Mouse (Mus musculus): ENCODE results near the gene Nkapd1. TPM values are rescaled to one million over a fixed set of nuclear protein-coding genes. Genes with fewer than 3 reads are reported as not detected.

The Nkapd1 gene
- polyA plus RNA-seq (2016; fragmentation: Nextera tagmentation; extraction: Ambion mirVana): 12.5 and 13.1 TPM in 2 replicates

DNA sequence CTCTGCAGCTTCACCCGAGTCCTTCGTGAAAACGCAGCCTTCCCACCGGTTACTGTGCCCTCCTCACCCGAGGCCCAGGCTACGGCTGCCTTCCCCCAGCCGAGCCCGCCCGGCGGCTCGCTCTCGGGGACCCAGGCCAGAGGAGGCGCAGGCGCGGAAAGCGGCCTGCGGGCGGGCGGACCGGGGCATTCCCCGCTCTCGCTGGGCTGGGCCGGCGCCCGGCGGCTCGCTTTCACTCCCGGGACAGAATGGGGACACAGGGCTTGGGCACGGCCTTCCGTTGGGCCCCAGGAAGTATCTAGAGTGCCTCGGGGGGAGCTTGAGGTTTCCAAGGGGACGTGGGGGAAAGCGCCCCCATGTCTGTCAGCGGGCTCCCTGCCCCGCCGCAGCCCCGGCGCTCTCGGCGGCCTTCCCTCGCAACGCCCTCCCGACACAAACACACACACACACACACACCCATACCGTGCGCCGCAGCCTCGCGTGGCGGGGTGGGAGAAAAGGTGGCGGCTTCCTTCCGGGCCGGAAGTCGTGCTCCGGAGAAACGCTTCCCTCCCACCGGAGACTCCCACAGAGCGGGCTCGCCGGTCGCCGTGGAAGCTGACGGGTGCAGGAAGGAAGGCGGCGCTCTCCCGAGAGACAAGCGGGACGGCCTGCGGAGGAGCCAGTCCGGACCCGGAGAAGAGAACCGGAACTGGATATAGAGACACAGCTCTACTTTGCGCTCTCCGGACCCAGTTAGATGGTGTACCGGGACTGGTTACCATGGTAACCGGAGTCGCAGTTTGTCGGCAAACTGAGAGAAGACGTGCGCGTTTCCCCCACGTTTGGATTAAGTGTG lies at the start of gene Nkapd1, which contains the start of gene Pih1d2:
TSS of gene Nkapd1 (minus strand) at position 699 of the 838 bp plus-strand sequence.
TSS of gene Pih1d2 (plus strand) at position 556 of the 838 bp plus-strand sequence.
- no peaks in the 10 kb centered on the region for H3K27me3 ChIP-seq (replicated peaks)
- H3K9ac ChIP-seq: peak within 1 kb of the TSS; percentile 93
- H3K9me3 ChIP-seq (replicated peaks): no peaks in the 10 kb centered on the region
- H3K4me1 ChIP-seq: peaks cover 20% of the 10 kb centered on the region
- ATAC-seq: peak; percentile 91
- peak within 1 kb of the TSS; percentile 94 for H3K27ac ChIP-seq
- peaks cover 34% of the 10 kb centered on the region for H3K36me3 ChIP-seq
- WGBS (ENCODE audit: insufficient replicate concordance): under 1% methylated on average over 81 of the region's 81 CpGs
- peak within 1 kb of the TSS; percentile 84 for H3K4me2 ChIP-seq
- peak within 1 kb of the TSS; percentile 98 for H3K4me3 ChIP-seq

DNA sequence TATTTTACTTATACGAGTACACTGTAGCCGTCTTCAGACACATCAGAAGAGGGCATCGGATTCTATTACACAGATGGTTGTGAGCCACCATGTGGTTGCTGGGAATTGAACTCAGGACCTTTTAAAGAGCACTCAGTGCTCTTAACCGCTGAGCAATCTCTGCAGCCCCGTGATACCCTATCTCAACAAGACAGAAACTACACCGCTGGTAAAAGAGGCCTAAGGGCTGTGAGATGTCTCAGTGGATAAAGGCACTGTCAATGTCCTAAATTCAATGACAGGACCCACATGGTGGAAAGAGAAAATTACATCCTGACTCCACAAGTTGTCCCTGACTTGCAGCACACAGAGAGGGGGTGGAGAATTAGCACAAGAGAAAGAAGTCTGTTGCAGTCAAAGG lies 49.2 kb upstream of the Nkapd1 start:
- no peak overlapping the region for H3K27ac ChIP-seq
- no peaks in the 10 kb centered on the region; the same call in 1 of the 2 replicates for H3K27me3 ChIP-seq (replicated peaks)
- H3K4me1 ChIP-seq: peaks cover 14% of the 10 kb centered on the region
- no peaks in the 10 kb centered on the region for H3K36me3 ChIP-seq
- peak; percentile 52 for ATAC-seq
- no peak overlapping the region for H3K9ac ChIP-seq
- no peak overlapping the region for H3K4me3 ChIP-seq
- 0 out of 2 replicates have a peak overlapping the region, but pooled peaks have one; percentile 8 for H3K4me2 ChIP-seq
- 48% methylated on average over 6 of the region's 6 CpGs for WGBS (ENCODE audit: insufficient replicate concordance)
- H3K9me3 ChIP-seq (replicated peaks): no peaks in the 10 kb centered on the region

DNA sequence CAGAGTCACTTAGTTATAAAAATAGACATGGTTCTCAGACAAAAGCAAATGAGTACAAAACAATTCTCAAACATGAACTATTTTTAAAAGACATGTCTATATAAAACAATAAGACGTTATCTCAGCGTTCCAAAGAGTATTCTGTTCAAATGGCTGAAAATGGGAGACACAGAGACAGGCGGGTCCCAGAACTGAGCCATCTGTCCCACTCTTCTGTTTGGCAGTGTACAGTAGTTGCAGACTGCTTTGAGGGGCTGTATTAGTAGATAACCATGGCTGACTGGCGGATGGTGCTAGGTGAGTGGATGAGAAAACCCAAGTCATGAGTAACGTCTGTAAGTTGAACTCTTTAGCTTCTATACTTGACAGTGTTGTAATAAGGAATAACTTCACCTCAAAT lies 47.6 kb upstream of the Nkapd1 start:
- Histone ChIP-seq H3K4me3 (no peak overlapping the region), H3K4me2 (no peak overlapping the region), H3K36me3 (no peaks in the 10 kb centered on the region), H3K27ac (no peak overlapping the region), H3K9me3 (replicated peaks) (no peaks in the 10 kb centered on the region), H3K9ac (no peak overlapping the region), H3K27me3 (replicated peaks) (no peaks in the 10 kb centered on the region; the same call in 1 of the 2 replicates), H3K4me1 (peaks cover 22% of the 10 kb centered on the region)
- WGBS (ENCODE audit: insufficient replicate concordance): 68% methylated on average over 5 of the region's 5 CpGs
- no peak for ATAC-seq

DNA sequence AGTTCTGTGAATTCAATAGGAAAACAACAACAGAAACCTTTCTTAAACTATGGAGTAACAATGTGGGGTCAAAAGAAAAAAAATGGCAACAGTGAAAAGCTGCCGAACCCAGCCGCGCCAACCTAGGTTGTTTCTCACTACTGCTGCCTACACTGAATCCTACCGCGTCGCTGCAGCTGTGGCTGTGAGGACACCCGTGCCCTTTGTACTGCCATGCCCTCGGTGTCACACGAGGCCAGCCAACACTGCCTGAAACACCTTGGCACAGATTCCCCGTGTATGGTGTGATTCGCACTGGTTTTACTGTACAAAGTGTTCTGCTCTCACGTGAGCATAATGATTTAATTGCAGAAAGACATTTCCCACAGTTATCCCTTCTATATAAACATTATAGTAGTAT lies 43.2 kb upstream of the Nkapd1 start:
- no peak overlapping the region for H3K27ac ChIP-seq
- WGBS (ENCODE audit: insufficient replicate concordance): 18% methylated on average over 12 of the region's 12 CpGs

DNA sequence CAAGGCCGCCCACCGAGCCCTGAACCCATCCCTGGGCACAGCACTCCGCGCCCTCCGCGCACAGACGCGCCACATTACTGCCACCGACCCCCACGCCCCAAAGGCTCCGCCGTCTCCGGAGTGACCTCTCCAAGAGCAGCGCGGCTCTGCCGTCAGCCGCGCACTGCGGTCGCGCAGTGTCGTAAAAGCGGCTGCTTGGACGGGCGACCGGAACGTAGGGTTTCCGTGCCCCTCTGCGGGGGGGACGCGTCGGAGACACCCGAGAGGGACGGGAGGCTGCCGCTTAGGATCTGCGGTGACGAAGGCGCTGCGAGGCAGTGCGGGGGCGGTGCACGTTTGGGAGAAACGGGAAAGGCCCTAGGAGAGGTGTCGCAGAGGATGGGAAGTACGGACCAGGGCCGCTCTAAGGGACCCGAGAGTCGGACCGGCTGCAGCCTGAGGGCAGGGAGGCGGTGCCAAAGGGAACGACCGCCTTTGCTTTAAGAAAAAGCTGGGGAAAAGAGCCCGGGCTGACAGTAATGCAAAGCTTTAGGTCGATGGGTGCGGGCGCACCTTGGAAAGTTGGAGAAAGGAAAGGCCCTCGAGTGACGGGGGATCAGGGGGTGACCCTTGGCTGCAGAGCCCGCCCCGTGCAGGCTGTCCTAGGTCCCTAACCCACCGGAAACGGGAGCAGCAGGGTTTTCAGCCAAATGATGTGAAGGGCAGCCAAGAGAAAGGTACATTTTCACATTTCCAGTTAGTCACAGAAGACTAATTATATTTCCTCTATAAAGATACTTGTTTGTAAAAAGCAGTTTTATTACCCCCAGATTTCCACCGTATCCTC lies 42.3 kb upstream of the Nkapd1 start, which contains the start of gene Dlat:
TSS of gene Dlat (minus strand) at position 389 of the 826 bp plus-strand sequence.
- WGBS (ENCODE audit: insufficient replicate concordance): under 1% methylated on average over 63 of the region's 63 CpGs
- peaks cover 30% of the 10 kb centered on the region for H3K36me3 ChIP-seq
- peak within 1 kb of the TSS; percentile 79 for H3K27ac ChIP-seq
- H3K4me2 ChIP-seq: peak within 1 kb of the TSS; percentile 91
- peaks cover 24% of the 10 kb centered on the region for H3K4me1 ChIP-seq
- H3K27me3 ChIP-seq (replicated peaks): no peaks in the 10 kb centered on the region
- peak; percentile 90 for ATAC-seq
- peak within 1 kb of the TSS; percentile 91 for H3K4me3 ChIP-seq
- peak within 1 kb of the TSS; percentile 90 for H3K9ac ChIP-seq
- H3K9me3 ChIP-seq (replicated peaks): no peaks in the 10 kb centered on the region

More for the DNA sequence above, 43.2 kb upstream of the Nkapd1 start:
- ATAC-seq: no peak
- H3K27me3 ChIP-seq (replicated peaks): no peaks in the 10 kb centered on the region; the same call in 1 of the 2 replicates
- H3K4me3 ChIP-seq: peak overlapping the region; percentile 91
- peak overlapping the region; percentile 90 for H3K9ac ChIP-seq
- no peaks in the 10 kb centered on the region for H3K9me3 ChIP-seq (replicated peaks)
- peaks cover 22% of the 10 kb centered on the region for H3K36me3 ChIP-seq
- H3K4me2 ChIP-seq: peak overlapping the region; percentile 91
- H3K4me1 ChIP-seq: peaks cover 24% of the 10 kb centered on the region

DNA sequence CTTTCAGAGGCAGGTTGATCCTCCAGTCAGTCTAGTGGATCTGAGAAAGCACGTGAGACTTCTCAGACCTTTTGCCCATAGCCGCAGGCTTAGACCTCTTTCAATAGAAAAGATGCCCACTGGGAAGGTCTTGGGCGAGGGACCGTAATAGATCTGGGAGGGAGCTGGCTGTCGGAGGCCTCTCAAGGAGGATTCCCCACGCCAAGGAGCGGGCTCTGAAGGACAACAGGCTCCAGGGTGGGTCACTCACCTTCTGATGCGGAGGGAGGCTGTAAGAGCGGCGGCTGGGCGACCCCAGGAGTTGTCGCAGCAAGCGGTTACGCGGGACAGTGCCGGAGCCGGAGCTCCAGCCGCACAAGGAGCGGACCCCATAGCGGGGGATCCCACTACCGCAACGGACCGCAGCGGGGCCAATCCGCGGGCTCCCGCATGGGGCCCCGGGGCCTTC lies 41.7 kb upstream of the Nkapd1 start:
- Histone ChIP-seq H3K4me2 (peak overlapping the region; percentile 91), H3K36me3 (peaks cover 36% of the 10 kb centered on the region), H3K4me1 (peaks cover 24% of the 10 kb centered on the region), H3K9me3 (replicated peaks) (no peaks in the 10 kb centered on the region), H3K9ac (peak overlapping the region; percentile 90), H3K27me3 (replicated peaks) (no peaks in the 10 kb centered on the region), H3K27ac (peak overlapping the region; percentile 79), H3K4me3 (peak overlapping the region; percentile 91)
- WGBS (ENCODE audit: insufficient replicate concordance): 0% methylated on average over 28 of the region's 28 CpGs
- peak; percentile 56 for ATAC-seq

DNA sequence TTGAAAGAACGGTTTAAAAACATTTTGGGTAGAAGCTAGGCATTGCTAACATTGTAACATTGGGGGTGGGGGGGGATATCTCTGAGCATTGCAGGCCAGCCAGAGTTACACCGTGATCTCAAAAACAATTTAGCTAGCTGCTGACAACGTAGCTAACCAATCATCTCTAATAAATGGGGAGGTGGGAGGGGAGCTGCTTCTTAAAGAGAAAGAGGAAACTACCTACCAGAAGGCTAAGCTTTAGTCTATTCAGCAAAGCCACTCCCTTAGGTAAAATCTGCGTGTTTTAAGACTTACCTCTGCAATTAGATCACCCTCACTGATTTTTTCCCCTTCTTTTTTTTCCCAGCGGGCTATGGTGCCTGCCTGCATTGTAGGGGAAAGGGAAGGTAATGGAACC lies 41.1 kb upstream of the Nkapd1 start:
- Histone ChIP-seq H3K4me3 (peak overlapping the region; percentile 91), H3K36me3 (peaks cover 41% of the 10 kb centered on the region), H3K27me3 (replicated peaks) (no peaks in the 10 kb centered on the region), H3K27ac (0 out of 2 replicates have a peak overlapping the region, but pooled peaks have one; percentile 79), H3K4me2 (peak overlapping the region; percentile 91), H3K4me1 (peaks cover 24% of the 10 kb centered on the region), H3K9ac (peak overlapping the region; percentile 90), H3K9me3 (replicated peaks) (no peaks in the 10 kb centered on the region)
- WGBS (ENCODE audit: insufficient replicate concordance): 18% methylated on average over 5 of the region's 5 CpGs
- ATAC-seq: no peak

DNA sequence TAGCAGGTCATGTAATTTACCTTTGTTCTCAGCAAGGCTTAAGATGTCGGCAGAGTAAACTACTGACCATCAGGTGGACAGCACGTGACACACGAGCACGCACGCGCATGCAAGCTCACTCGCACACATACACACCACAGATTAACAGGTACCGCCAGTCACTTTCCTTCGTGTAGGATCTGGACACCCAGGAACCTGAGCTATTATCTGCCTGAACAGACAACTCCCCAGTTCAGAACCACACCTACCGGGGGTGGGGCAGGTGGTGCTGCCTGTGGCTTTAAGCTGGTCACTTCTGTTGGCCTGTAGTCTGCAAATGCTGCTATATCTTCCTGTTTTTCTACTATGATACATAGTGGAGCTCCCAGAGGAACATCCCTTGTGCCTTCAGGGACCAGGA lies 33.2 kb upstream of the Nkapd1 start:
- Histone ChIP-seq H3K27ac (peak overlapping the region; percentile 61; the same call in 1 of the 2 replicates), H3K4me2 (peak overlapping the region; percentile 31), H3K9me3 (replicated peaks) (no peaks in the 10 kb centered on the region), H3K4me3 (no peak overlapping the region), H3K9ac (0 out of 2 replicates have a peak overlapping the region, but pooled peaks have one; percentile 1), H3K27me3 (replicated peaks) (no peaks in the 10 kb centered on the region), H3K36me3 (peaks cover 91% of the 10 kb centered on the region), H3K4me1 (peaks cover 15% of the 10 kb centered on the region)
- WGBS (ENCODE audit: insufficient replicate concordance): 60% methylated on average over 10 of the region's 10 CpGs
- peak; percentile 90 for ATAC-seq

DNA sequence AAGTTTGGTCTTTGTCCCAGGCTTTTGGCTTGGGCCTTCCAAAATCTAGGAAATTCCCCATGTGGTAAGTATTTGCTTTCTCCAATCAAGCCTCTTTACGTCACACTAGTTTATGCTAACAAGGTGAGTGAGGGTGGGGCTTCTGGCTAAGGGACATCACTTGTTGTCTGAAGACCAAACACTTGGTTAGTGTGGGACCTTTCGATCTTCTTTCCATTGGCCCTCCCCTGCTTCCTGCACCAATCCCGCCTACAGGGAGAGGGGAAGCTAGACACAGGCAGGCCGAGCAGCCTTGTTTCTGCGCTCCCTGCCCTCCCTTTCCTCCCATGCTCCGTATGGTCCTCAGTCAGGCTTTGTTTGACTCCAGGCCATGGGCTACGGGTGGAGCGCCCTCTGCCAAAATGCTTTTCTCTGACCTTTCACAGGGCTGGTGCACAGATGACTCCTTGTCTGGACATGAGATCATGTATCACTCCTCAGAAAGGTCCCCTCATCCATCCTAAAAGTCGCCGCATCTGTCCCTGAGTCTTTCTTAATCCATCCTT lies 29.6 kb upstream of the Nkapd1 start:
- no peak overlapping the region for H3K9ac ChIP-seq
- H3K4me1 ChIP-seq: peaks cover 15% of the 10 kb centered on the region
- no peak for ATAC-seq
- H3K27ac ChIP-seq: no peak overlapping the region
- H3K9me3 ChIP-seq (replicated peaks): no peaks in the 10 kb centered on the region
- H3K4me3 ChIP-seq: no peak overlapping the region
- no peaks in the 10 kb centered on the region for H3K27me3 ChIP-seq (replicated peaks)
- peaks cover 90% of the 10 kb centered on the region for H3K36me3 ChIP-seq
- 83% methylated on average over 10 of the region's 10 CpGs for WGBS (ENCODE audit: insufficient replicate concordance)
- H3K4me2 ChIP-seq: no peak overlapping the region

DNA sequence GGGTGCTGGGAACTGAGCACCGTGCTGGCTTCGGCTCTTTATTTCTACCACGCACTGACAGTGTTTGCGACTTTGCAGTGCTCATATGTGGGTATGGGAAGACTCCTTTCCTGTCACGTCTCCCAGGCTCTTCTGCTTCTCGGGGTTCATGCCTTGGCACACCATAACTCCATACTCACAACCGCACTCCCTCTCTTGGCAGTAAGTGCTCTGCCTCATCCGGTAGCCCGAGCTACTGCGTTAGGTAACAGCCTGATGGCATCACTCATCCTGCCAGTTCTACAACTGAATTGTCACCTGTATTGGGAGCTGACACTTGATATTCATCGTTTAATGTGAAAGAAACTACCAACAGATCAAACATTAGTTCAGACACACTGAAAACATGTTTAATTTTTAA lies 17.0 kb upstream of the Nkapd1 start:
- H3K27ac ChIP-seq: no peak overlapping the region
- 85% methylated on average over 11 of the region's 11 CpGs for WGBS (ENCODE audit: insufficient replicate concordance)
- peaks cover 59% of the 10 kb centered on the region for H3K36me3 ChIP-seq
- no peaks in the 10 kb centered on the region for H3K27me3 ChIP-seq (replicated peaks)
- no peaks in the 10 kb centered on the region for H3K9me3 ChIP-seq (replicated peaks)
- peaks cover 7% of the 10 kb centered on the region; the same call in 1 of the 2 replicates for H3K4me1 ChIP-seq
- H3K4me3 ChIP-seq: no peak overlapping the region
- ATAC-seq: no peak
- no peak overlapping the region for H3K4me2 ChIP-seq
- H3K9ac ChIP-seq: no peak overlapping the region

DNA sequence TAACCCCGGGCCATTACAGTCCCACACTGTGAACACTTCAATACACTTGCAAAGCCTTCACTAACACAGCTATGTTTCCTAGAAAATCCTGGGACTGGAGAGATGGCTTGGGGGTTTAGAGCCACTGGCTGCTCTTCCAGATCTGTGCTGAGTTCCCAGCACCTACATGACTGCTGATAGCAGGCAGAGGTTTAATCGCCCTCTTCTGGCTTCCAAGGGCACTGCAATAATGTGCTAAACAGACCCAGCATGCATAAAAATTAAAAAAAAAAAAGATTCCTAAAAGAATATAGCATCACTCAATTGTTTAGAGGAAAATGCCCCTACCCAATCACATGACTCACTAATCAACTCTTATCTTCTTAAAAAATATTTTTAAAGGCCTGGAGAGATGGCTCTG lies 15.8 kb upstream of the Nkapd1 start:
- H3K36me3 ChIP-seq: peaks cover 48% of the 10 kb centered on the region
- ATAC-seq: peak; percentile 44; the same call in 1 of the 2 replicates

More for the DNA sequence above, 15.8 kb upstream of the Nkapd1 start:
- WGBS (ENCODE audit: insufficient replicate concordance): 44% methylated on average over 2 of the region's 2 CpGs
- Histone ChIP-seq H3K9ac (no peak overlapping the region), H3K4me2 (no peak overlapping the region), H3K27ac (no peak overlapping the region), H3K4me3 (no peak overlapping the region), H3K27me3 (replicated peaks) (no peaks in the 10 kb centered on the region), H3K4me1 (peaks cover 7% of the 10 kb centered on the region; the same call in 1 of the 2 replicates), H3K9me3 (replicated peaks) (no peaks in the 10 kb centered on the region)

All from liver, embryonic 12.5 days (tissue).